Mouse (Mus musculus) hindbrain, embryonic 10.5 days (tissue): ENCODE measurements around the gene Ifnar1. TPM values are rescaled to one million over a fixed set of nuclear protein-coding genes. Genes with fewer than 3 reads are reported as not detected.

Experiments
- DNase-seq: peaks from one replicate; pipeline ENCODE4 v3.0.0-alpha.2; 2017; ENCODE audit warnings: low spot score
- H3K27ac ChIP-seq: fragments of 300-500 bp; sonication (generic); 2 replicates; pipeline ENCODE4 v1.5.1; 2016; ENCODE audit warnings: mild to moderate bottlenecking, moderate library complexity
- H3K27me3 ChIP-seq: fragments of 300-500 bp; sonication (generic); 2 replicates; pipeline ENCODE4 v1.6.1; 2016; ENCODE audit warnings: mild to moderate bottlenecking; ENCODE audit not compliant: poor library complexity, insufficient read depth, severe bottlenecking
- H3K36me3 ChIP-seq: fragments of 300-500 bp; sonication (generic); 2 replicates; pipeline ENCODE4 v1.6.1; 2016; ENCODE audit warnings: mild to moderate bottlenecking, moderate library complexity
- H3K4me1 ChIP-seq: fragments of 300-500 bp; sonication (generic); replicated peaks from 2 replicates; pipeline ENCODE4 v1.6.1; 2016; ENCODE audit warnings: mild to moderate bottlenecking
- H3K4me3 ChIP-seq: fragments of 300-500 bp; sonication (generic); 2 replicates; pipeline ENCODE4 v1.5.1; 2016; ENCODE audit warnings: mild to moderate bottlenecking, moderate library complexity
- H3K9me3 ChIP-seq: fragments of 300-500 bp; sonication (generic); 2 replicates; pipeline ENCODE4 v1.6.1; 2016; ENCODE audit warnings: mild to moderate bottlenecking, moderate library complexity
- WGBS: fragments of 180-500 bp; shearing (Covaris S2); methylation state at CpG from one replicate; pipeline ENCODE4 v1.1.7; 2016; 5-methylcytosine and 5-hydroxymethylcytosine counted together
- polyA plus RNA-seq: library from polyadenylated mRNA; unstranded; fragments of >200 nt; fragmentation: Nextera tagmentation; extraction: Ambion mirVana; gene quantifications from 2 replicates; pipeline ENCODE4 v1.2.1, GENCODE M21; 2016

The Ifnar1 gene
- polyA plus RNA-seq, 1 experiment from 2014 or later, result 50.5 TPM

- H3K27me3 ChIP-seq, result peaks cover 3% of the 10 kb centered on the region; the same call in 1 of the 2 replicates
- H3K4me1 ChIP-seq, result peaks cover 74% of the 10 kb centered on the region
- no peak overlapping the region for H3K4me3 ChIP-seq
- H3K27ac ChIP-seq, result no peak overlapping the region
- no peak for DNase-seq
- peaks cover 11% of the 10 kb centered on the region; the same call in 1 of the 2 replicates for H3K36me3 ChIP-seq
- no peaks in the 10 kb centered on the region for H3K9me3 ChIP-seq
- 77% methylated on average over 10 of the region's 10 CpGs for WGBS
Observed at GRCm38 (mm10) chr16:91551081-91551524, 66.1 kb downstream of the Ifnar1 start.

- DNase-seq, result no peak
- H3K4me3 ChIP-seq, result no peak overlapping the region
- H3K27ac ChIP-seq, result peak overlapping the region; percentile 6; the same call in 1 of the 2 replicates
- peaks cover 11% of the 10 kb centered on the region; the same call in 1 of the 2 replicates for H3K36me3 ChIP-seq
- H3K27me3 ChIP-seq, result no peaks in the 10 kb centered on the region
- H3K9me3 ChIP-seq, result no peaks in the 10 kb centered on the region
- peaks cover 64% of the 10 kb centered on the region for H3K4me1 ChIP-seq
- WGBS, result 55% methylated on average over 9 of the region's 9 CpGs
Observed at GRCm38 (mm10) chr16:91552072-91552471, 67.0 kb downstream of the Ifnar1 start.

DNA sequence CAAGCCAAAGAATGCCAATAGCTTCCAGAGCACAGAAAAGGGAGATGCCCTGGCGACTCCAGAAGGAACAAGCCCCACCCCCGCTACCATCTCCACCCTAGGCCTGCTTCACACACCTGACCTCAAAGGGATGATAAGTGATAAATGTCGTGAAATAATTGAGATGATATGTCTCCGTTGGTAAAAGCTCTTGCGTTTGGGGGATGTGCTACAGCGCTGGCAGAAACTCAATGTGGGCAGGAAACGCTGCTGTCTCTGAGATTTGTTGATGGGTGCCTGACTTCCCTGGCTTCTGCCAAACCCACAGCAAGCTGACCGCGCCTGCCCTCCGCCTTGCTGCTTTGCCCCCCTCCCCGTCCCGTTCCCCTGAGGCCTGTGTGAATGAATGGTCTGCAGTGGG lies 68.6 kb downstream of the Ifnar1 start:
- no peak for DNase-seq
- Histone ChIP-seq H3K27ac (no peak overlapping the region), H3K27me3 (no peaks in the 10 kb centered on the region), H3K36me3 (peaks cover 21% of the 10 kb centered on the region), H3K4me3 (no peak overlapping the region), H3K9me3 (no peaks in the 10 kb centered on the region), H3K4me1 (peaks cover 50% of the 10 kb centered on the region)
- 73% methylated on average over 12 of the region's 12 CpGs for WGBS

DNA sequence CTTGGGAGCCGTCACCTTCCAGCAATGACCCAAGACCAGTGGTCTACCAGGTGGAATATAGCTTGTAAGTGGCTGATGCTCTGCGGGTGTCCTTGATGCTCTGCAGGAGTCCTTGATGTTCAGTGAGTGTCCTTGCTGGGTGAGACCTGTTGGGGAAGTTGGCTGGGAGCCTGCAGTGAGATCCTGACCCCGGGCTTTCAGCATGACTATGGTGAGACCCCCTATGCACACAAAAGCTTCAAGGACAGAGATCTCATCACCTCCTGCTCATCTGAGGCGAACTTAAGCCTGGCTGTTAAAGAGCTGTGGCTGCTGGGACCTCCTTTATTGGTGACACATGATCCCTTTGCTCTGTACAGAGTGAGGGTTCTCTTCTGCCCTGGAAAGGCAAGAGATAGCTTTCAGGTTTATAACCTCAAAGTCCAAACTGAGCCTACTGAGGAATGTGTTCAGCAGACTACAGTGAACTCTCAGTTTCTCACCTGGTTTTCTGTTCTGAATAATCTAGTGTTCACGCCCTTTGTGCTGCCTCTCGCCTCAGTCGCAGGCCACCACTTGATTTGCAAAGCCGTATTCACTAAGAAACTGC lies 70.1 kb downstream of the Ifnar1 start:
- Histone ChIP-seq H3K4me3 (no peak overlapping the region), H3K36me3 (peaks cover 25% of the 10 kb centered on the region), H3K27ac (no peak overlapping the region), H3K4me1 (peaks cover 35% of the 10 kb centered on the region), H3K9me3 (no peaks in the 10 kb centered on the region), H3K27me3 (no peaks in the 10 kb centered on the region)
- 88% methylated on average over 8 of the region's 8 CpGs for WGBS
- DNase-seq, result no peak

DNA sequence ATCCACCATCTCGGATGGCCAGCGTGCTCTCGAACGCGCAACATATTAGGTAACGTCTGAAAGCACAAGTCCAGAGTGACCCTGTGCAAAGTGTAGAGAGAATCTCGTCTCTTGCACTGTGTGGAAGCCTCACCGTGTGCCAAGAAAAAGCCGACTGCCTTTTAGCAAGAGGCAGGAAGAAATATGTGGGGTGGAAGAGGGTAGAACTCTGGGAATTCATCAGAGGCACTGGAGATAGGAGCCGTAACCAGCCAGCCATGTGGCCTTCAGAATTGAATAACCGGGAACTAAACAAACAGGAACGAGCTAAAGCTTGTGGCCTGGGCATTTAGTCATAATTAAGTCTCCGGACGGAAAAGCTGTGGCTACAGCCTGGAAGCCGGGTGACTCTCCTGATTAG lies 71.6 kb downstream of the Ifnar1 start:
- no peak overlapping the region for H3K27ac ChIP-seq

More for the DNA sequence above, 71.6 kb downstream of the Ifnar1 start:
- DNase-seq, result no peak
- Histone ChIP-seq H3K9me3 (no peaks in the 10 kb centered on the region), H3K4me3 (no peak overlapping the region), H3K27me3 (no peaks in the 10 kb centered on the region), H3K36me3 (peaks cover 29% of the 10 kb centered on the region), H3K4me1 (peaks cover 26% of the 10 kb centered on the region)
- 84% methylated on average over 15 of the region's 15 CpGs for WGBS

Other genes with a start within 250 kb of the Ifnar1 start
- 1.4 and 1.5 TPM in 2 replicates for gene Olig1, start 215.5 kb upstream of the Ifnar1 start, polyA plus RNA-seq
- 27.8 and 29.3 TPM in 2 replicates for gene Ifnar2, start 112.5 kb upstream of the Ifnar1 start, polyA plus RNA-seq
- gene Gm21970, start 93.5 kb upstream of the Ifnar1 start, polyA plus RNA-seq, result not detected in 2 replicates
- gene Il10rb, start 79.1 kb upstream of the Ifnar1 start, polyA plus RNA-seq, result 7.1 and 8.6 TPM in 2 replicates
- 25.1 and 36.7 TPM in 2 replicates for gene Ifngr2, start 61.8 kb downstream of the Ifnar1 start, polyA plus RNA-seq
- 37.6 and 45.9 TPM in 2 replicates for gene Tmem50b, start 112.6 kb downstream of the Ifnar1 start, polyA plus RNA-seq
- gene Dnajc28, start 133.8 kb downstream of the Ifnar1 start, polyA plus RNA-seq, result 3.2 and 4.5 TPM in 2 replicates
- 112 and 158 TPM in 2 replicates for gene Gart, start 161.7 kb downstream of the Ifnar1 start, polyA plus RNA-seq
- 102 and 114 TPM in 2 replicates for gene Son, start 162.3 kb downstream of the Ifnar1 start, polyA plus RNA-seq
- 32.9 and 34.6 TPM in 2 replicates for gene Donson, start 203.5 kb downstream of the Ifnar1 start, polyA plus RNA-seq
- gene Cryzl1, start 243.7 kb downstream of the Ifnar1 start, polyA plus RNA-seq, result 65.1 and 71.6 TPM in 2 replicates
- gene Itsn1, start 244.0 kb downstream of the Ifnar1 start, polyA plus RNA-seq, result 50.7 and 55.5 TPM in 2 replicates